In the genomic region with DNA sequence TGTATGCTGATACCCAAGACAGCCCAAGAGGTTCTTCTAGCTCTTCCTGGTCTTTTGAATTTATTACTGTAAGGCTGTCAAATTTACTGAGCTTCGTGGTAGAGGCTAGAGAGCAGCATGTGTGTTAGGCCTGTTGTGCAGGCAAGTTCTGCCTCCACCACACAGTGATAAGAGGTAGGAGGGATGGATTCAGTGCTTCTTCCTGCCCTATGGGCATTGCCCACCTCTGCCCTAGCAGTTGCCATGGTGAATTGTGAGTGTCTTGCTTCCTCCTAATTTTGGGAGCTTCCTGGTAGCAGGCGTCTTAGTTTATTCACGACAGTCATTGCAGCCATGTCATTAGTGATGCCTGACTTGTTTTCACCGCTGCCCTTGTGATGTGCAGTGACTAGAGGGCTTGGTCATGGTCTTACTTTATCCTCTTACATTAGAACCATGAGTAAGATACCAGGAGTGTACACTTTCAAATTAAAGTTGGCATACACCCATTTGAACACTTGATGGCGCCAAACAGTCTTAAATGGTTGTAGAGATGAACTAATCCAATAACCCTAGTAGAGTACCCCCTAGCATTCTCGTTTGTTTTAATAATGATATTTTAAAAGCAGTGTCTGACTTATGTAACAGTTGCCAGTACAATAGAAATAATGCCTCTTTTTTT, we compare ENCODE assay signal across 8 mouse cellular contexts. TPM values are rescaled to one million over a fixed set of nuclear protein-coding genes. Genes with fewer than 3 reads are reported as not detected.
DNase-seq lines count a peak whose midpoint lies in the region; ATAC-seq lines count a peak whose summit lies in the region.

No protein-coding gene starts in this region.

- no peak overlapping the region for H3K4me3 ChIP-seq in hindbrain, embryonic 11.5 days (ENCODE audit: low read depth, low read length)
- no peak overlapping the region for H3K4me3 ChIP-seq in hindbrain, embryonic 13.5 days
- no peak overlapping the region for H3K4me3 ChIP-seq in forebrain, embryonic 15.5 days

- ATAC-seq in hindbrain, embryonic 11.5 days (ENCODE audit: low FRiP score) = no peak
- no peak for ATAC-seq in hindbrain, embryonic 13.5 days (ENCODE audit: low FRiP score)
- peak; percentile 72 for ATAC-seq in forebrain, embryonic 15.5 days (replicated peaks)
- ATAC-seq in megakaryocyte-erythroid progenitor cell, adult 5-6 weeks (replicated peaks; ENCODE audit: low FRiP score, low TSS enrichment, poor library complexity, severe bottlenecking) = peak; percentile 80

- no peak overlapping the region for H3K9ac ChIP-seq in hindbrain, embryonic 11.5 days (ENCODE audit: low read depth, low read length)
- no peak overlapping the region for H3K9ac ChIP-seq in hindbrain, embryonic 13.5 days
- H3K9ac ChIP-seq in forebrain, embryonic 15.5 days (replicated peaks) = no peak overlapping the region

- no peaks in the 10 kb centered on the region for H3K27me3 ChIP-seq in hindbrain, embryonic 11.5 days (ENCODE audit: control insufficient read depth, insufficient read depth, low read length)
- H3K27me3 ChIP-seq in hindbrain, embryonic 13.5 days = no peaks in the 10 kb centered on the region
- no peaks in the 10 kb centered on the region for H3K27me3 ChIP-seq in forebrain, embryonic 15.5 days

- H3K9me3 ChIP-seq in hindbrain, embryonic 11.5 days (ENCODE audit: control insufficient read depth, low read length) = no peaks in the 10 kb centered on the region
- H3K9me3 ChIP-seq in hindbrain, embryonic 13.5 days = no peaks in the 10 kb centered on the region
- H3K9me3 ChIP-seq in forebrain, embryonic 15.5 days = no peaks in the 10 kb centered on the region

- DNase-seq in hindbrain, embryonic 11.5 days (ENCODE audit: low spot score) = peak; percentile 76
- DNase-seq in CD4-positive, CD25-positive, alpha-beta regulatory T cell, adult 2 months (ENCODE audit: low read depth, low spot score) = peak; percentile 63
- DNase-seq in adrenal gland, postnatal 14 days = peak; percentile 59
- peak; percentile 35 to 60 for DNase-seq in kidney, postnatal 36 days
- peak; percentile 26 for DNase-seq in thymus, postnatal 25 days

- 45% methylated on average over 6 of the region's 6 CpGs for WGBS in hindbrain, embryonic 11.5 days
- WGBS in hindbrain, embryonic 13.5 days = 42% methylated on average over 6 of the region's 6 CpGs
- WGBS in forebrain, embryonic 15.5 days = 35% methylated on average over 6 of the region's 6 CpGs

- peaks cover 3% of the 10 kb centered on the region; the same call in 1 of the 2 replicates for H3K36me3 ChIP-seq in hindbrain, embryonic 11.5 days (ENCODE audit: control insufficient read depth, insufficient read depth, low read length)
- H3K36me3 ChIP-seq in hindbrain, embryonic 13.5 days = peaks cover 62% of the 10 kb centered on the region
- peaks cover 42% of the 10 kb centered on the region for H3K36me3 ChIP-seq in forebrain, embryonic 15.5 days

- H3K27ac ChIP-seq in hindbrain, embryonic 11.5 days (ENCODE audit: low read depth, low read length) = no peak overlapping the region
- no peak overlapping the region for H3K27ac ChIP-seq in hindbrain, embryonic 13.5 days
- H3K27ac ChIP-seq in forebrain, embryonic 15.5 days (replicated peaks) = no peak overlapping the region

- no peaks in the 10 kb centered on the region for H3K4me1 ChIP-seq in hindbrain, embryonic 11.5 days (replicated peaks; ENCODE audit: control insufficient read depth, insufficient read depth, low read length)
- H3K4me1 ChIP-seq in hindbrain, embryonic 13.5 days (replicated peaks) = no peaks in the 10 kb centered on the region
- no peaks in the 10 kb centered on the region for H3K4me1 ChIP-seq in forebrain, embryonic 15.5 days

- no peak overlapping the region for H3K4me2 ChIP-seq in hindbrain, embryonic 11.5 days (replicated peaks; ENCODE audit: low read depth, low read length)
- H3K4me2 ChIP-seq in hindbrain, embryonic 13.5 days = no peak overlapping the region
- no peak overlapping the region for H3K4me2 ChIP-seq in forebrain, embryonic 15.5 days (replicated peaks)

RNA-seq across cellular contexts. Expression of a gene that starts 25.3 kb away (rescaled TPM):
- 17.6 and 18.7 TPM in 2 replicates for polyA plus RNA-seq in hindbrain, embryonic 11.5 days (2014; fragmentation: Nextera tagmentation; extraction: Ambion mirVana)
- polyA plus RNA-seq in hindbrain, embryonic 13.5 days (2015; fragmentation: Nextera tagmentation; extraction: Ambion mirVana) = 20.9 and 22.3 TPM in 2 replicates
- 16.1 and 18.1 TPM in 2 replicates for total RNA-seq in adrenal gland, postnatal 14 days (2021)
- 19.2 and 20.8 TPM in 2 replicates for polyA plus RNA-seq in forebrain, embryonic 15.5 days (2015; fragmentation: Nextera tagmentation; extraction: Ambion mirVana)
- 9.4 and 9.9 TPM in 2 replicates for total RNA-seq in megakaryocyte-erythroid progenitor cell, adult 5-6 weeks (2014; fragmentation: Nextera tagmentation)
- total RNA-seq in megakaryocyte-erythroid progenitor cell, adult 5-6 weeks (2017) = 5.8 and 6.2 TPM in 2 replicates

RNA-seq across cellular contexts. Expression of a gene that starts 40.4 kb away (rescaled TPM):
- 0.73 and 1.4 TPM in 2 replicates for polyA plus RNA-seq in hindbrain, embryonic 11.5 days (2014; fragmentation: Nextera tagmentation; extraction: Ambion mirVana)
- polyA plus RNA-seq in hindbrain, embryonic 13.5 days (2015; fragmentation: Nextera tagmentation; extraction: Ambion mirVana) = 2.0 and 4.2 TPM in 2 replicates
- total RNA-seq in adrenal gland, postnatal 14 days (2021) = 0.11 TPM in 2 replicates
- 0.10 and 0.13 TPM in 2 replicates for polyA plus RNA-seq in forebrain, embryonic 15.5 days (2015; fragmentation: Nextera tagmentation; extraction: Ambion mirVana)
- total RNA-seq in megakaryocyte-erythroid progenitor cell, adult 5-6 weeks (2014; fragmentation: Nextera tagmentation) = not detected in 2 replicates
- total RNA-seq in megakaryocyte-erythroid progenitor cell, adult 5-6 weeks (2017) = 0.09 and 0.50 TPM in 2 replicates

Comparison
In these comparisons a context has a peak if more than half of its experiments do, and no peak if none do; other contexts are left out.
1. ATAC-seq: peak in forebrain, embryonic 15.5 days (single experiment) and megakaryocyte-erythroid progenitor cell, adult 5-6 weeks (single experiment); none in hindbrain, embryonic 11.5 days (single experiment) and hindbrain, embryonic 13.5 days (single experiment).
2. DNase-seq: peak in every context shown above with its lines; median percentile 76 in hindbrain, embryonic 11.5 days; 63 in CD4-positive, CD25-positive, alpha-beta regulatory T cell, adult 2 months; 59 in adrenal gland, postnatal 14 days; 48 in kidney, postnatal 36 days; 26 in thymus, postnatal 25 days.